Mouse (Mus musculus) gastrocnemius, postnatal 36 days (tissue): ENCODE measurements around the gene Sh3gl3. TPM values are rescaled to one million over a fixed set of nuclear protein-coding genes. Genes with fewer than 3 reads are reported as not detected.

Experiments
- DNase-seq, 2 experiments: peaks; one replicate each; pipeline ENCODE4 v3.0.0; 2022
- intact Hi-C: fragments of 180-260 bp; cut with DNase I; formaldehyde crosslinking; loops from one replicate; pipeline ENCODE4 v1.15.1; 2025
- long read RNA-seq, 2 experiments: library from polyadenylated mRNA; stranded (forward); transcript quantifications; one replicate each; pipeline ENCODE4 v2.0.0; 2021
- total RNA-seq, 2 experiments: library from RNA; stranded (reverse); gene quantifications; 2 replicates each; pipeline ENCODE4 v1.2.3; 2021

The Sh3gl3 gene
- under 1 TPM; 0.54 to 0.71 TPM for total RNA-seq
- long read RNA-seq, experiment 1, partial matches to known transcripts: 0 of 1 reads
- long read RNA-seq, experiment 1, other reads (novel, unspliced or antisense): 0 of 1 reads
- long read RNA-seq, experiment 2, partial matches to known transcripts: 0 of 1 reads
- long read RNA-seq, experiment 2, other reads (novel, unspliced or antisense): 1 of 1 reads

- no peak for DNase-seq
- intact Hi-C loops: no loop called here
Measured at GRCm38 (mm10) chr7:82173540-82173939, at the start of gene Sh3gl3. TSS of gene Sh3gl3 (plus strand) at chr7:82173840.

GRCm38 (mm10) chr7:82138196-82138595, 35.4 kb upstream of the Sh3gl3 start:
- intact Hi-C loops: no loop called here
- DNase-seq: no peak

GRCm38 (mm10) chr7:82147151-82147550, 26.5 kb upstream of the Sh3gl3 start:
- no peak for DNase-seq
- intact Hi-C loops: no loop called here

GRCm38 (mm10) chr7:82164681-82165080, 9.0 kb upstream of the Sh3gl3 start:
- no peak for DNase-seq
- intact Hi-C loops: no loop called here

- peak; percentile 51 to 62 for DNase-seq
- intact Hi-C loops: no loop called here
Measured at GRCm38 (mm10) chr7:82174571-82175326, 1.1 kb downstream of the Sh3gl3 start.

GRCm38 (mm10) chr7:82175327-82175721, 1.7 kb downstream of the Sh3gl3 start:
- no peak for DNase-seq
- intact Hi-C loops: no loop called here

GRCm38 (mm10) chr7:82176192-82176591, 2.6 kb downstream of the Sh3gl3 start:
- intact Hi-C loops: no loop called here
- DNase-seq: no peak

GRCm38 (mm10) chr7:82177336-82177735, 3.7 kb downstream of the Sh3gl3 start:
- intact Hi-C loops: no loop called here
- peak in 1 of 2 experiments; percentile 36 for DNase-seq

GRCm38 (mm10) chr7:82180919-82181318, 7.3 kb downstream of the Sh3gl3 start:
- intact Hi-C loops: no loop called here
- DNase-seq: no peak

GRCm38 (mm10) chr7:82182781-82183180, 9.1 kb downstream of the Sh3gl3 start:
- DNase-seq: no peak
- intact Hi-C loops: no loop called here

- no peak for DNase-seq
- intact Hi-C loops: no loop called here
Measured at GRCm38 (mm10) chr7:82191604-82192003, 18.0 kb downstream of the Sh3gl3 start.

- intact Hi-C loops: no loop called here
- no peak for DNase-seq
Measured at GRCm38 (mm10) chr7:82192512-82192911, 18.9 kb downstream of the Sh3gl3 start.

- intact Hi-C loops: no loop called here
- no peak for DNase-seq
Measured at GRCm38 (mm10) chr7:82203111-82203510, 29.5 kb downstream of the Sh3gl3 start.

- intact Hi-C loops: no loop called here
- DNase-seq: no peak
Measured at GRCm38 (mm10) chr7:82204014-82204784, 30.6 kb downstream of the Sh3gl3 start.

GRCm38 (mm10) chr7:82204975-82205374, 31.3 kb downstream of the Sh3gl3 start:
- no peak for DNase-seq
- intact Hi-C loops: no loop called here

GRCm38 (mm10) chr7:82206787-82207186, 33.1 kb downstream of the Sh3gl3 start:
- intact Hi-C loops: no loop called here
- no peak for DNase-seq

GRCm38 (mm10) chr7:82221380-82221933, 47.8 kb downstream of the Sh3gl3 start:
- intact Hi-C loops: no loop called here
- no peak for DNase-seq

- intact Hi-C loops: no loop called here
- no peak for DNase-seq
Measured at GRCm38 (mm10) chr7:82223906-82224846, 50.5 kb downstream of the Sh3gl3 start.

- no peak for DNase-seq
- intact Hi-C loops: no loop called here
Measured at GRCm38 (mm10) chr7:82233201-82233600, 59.6 kb downstream of the Sh3gl3 start.
